Mouse (Mus musculus) adrenal gland, adult (tissue): Measurements from ENCODE around the gene Csmd2.

Experiments
- DNase-seq, 2 experiments: peaks; one replicate each; pipeline ENCODE4 v3.0.0; 2022 to 2023; ENCODE audit warnings: low spot score in 1 of 2; ENCODE audit not compliant: inconsistent age in 2 of 2

Gene Csmd2

DNA sequence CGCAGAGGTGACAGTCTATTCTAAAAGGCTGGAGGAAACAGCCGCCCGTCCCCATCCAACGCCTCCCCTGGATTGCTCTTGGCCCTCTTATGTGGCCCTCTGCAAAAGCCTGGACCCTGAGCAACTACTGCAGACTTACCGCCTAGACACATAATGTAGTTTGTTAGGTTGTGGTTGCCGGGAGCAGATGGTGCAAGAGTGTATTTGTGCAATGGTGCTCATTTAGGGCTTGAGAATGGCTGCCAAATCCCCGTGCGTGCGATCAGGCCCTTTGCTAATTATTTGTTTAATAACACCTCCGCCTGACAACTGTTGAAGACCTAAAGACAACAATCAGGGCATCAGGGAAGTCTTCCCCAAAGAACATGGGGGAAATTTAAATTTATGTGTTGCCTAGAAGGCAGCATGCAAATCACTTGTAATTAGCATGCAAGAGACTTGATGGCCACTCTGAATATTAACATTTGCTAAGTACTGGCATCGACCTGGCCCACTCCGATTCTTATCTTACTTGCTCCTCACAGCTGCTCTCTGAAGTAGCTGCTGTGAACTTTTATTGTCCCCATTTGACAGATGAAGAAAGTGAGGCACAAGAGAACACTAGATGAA is 147.5 kb downstream of the Csmd2 start:
- DNase-seq, result no peak

DNA sequence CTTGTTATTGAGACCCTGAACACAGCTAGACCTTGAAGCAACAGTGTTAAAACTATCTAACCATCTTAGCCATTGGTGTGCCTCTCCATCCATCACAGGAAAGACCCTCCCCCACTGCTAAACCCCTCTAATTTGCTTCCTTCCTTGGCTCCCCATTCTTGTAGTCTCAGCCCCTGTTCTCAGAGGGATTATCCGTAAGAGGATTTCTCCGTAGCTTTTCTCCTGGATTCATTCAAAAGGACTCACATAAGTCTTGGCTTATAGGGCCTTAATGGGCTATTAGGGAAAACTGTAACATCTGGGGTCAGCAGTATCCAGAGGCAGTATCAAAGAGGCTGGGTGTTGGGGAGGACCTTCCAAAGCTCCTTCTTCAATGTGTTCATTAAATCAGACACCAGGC is 152.3 kb downstream of the Csmd2 start:
- no peak for DNase-seq

DNA sequence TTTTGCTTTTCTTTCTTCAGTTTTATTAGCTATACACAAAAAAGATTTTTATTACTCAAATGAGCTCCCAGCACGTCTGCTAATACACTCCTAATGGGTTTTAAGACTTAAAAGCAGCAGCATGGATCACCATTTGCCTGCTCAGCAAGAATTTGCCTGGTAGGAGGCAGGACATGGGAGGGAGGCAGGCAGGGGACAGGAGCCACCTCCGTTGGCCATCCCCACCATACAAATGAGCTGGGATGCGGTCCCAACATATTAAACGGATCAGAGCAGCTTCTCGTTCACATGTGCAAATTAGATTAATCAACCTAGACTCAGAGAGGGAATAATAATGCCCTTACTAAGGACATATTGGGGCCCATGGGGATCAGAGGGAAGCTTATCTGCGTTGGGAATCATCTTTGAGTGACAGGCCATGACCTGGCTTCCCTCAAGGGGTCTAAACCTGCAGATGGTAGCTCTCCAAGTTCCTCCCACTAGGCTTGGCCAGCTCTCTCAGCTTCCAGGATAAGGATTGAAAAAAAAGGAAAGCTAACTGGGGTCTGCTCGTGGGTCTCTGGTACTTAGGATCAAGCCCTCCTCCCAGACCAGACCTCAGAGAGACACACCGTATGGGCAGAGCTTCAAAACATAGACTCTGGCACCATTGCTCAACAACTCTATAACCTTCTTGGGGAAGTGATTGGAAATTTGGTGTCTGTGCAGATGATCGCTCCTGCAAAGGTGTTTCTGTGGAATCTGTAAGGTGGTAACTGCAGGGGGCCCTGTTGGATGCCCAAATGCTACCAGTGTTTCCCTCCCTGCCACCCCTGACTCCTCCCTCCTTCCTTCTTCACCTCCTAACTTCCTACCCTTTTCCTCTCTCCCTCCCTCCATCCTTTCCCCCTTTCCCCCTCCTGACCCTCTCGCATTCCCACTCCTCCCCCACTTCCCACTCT is 153.8 kb downstream of the Csmd2 start:
- no peak for DNase-seq

DNA sequence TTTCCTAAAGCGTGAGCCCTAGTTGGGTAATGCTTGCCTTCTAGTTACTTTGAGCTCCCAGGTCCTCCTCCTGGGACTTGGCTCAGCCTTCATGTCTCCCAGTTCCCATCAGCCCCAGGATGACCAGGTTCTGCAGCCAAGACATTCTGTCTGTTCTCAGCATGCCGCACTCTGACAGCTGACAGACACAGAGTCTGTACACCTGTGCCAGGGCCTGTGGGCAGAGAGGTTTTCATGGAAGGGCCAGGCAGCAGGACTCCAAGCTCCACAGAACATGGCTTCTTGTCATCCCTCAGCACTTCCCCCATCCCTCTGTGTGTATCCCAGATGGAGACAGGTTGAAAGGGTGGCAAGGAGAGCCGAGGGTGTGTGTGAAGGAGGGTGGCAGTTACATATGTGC is 154.6 kb downstream of the Csmd2 start:
- no peak for DNase-seq

DNA sequence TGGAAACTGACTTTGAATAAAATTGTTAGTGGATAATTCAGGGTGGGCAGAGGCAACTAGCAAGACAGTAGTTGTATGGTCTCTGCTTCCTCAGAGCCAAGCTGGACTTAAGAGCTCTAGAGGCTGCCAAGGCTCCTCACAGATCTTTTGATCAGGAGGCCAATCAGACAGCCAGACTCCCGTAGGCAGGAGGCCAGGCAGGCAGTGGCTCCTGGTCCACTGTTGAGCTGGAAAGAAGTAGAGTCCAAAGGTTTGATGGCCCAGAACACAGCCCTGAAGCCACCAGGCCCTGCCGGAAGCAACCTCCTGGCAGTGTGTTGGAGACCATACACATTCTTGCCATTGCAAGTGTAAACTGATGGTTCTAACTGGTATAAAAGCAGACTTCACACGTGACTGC is 155.5 kb downstream of the Csmd2 start:
- no peak for DNase-seq

DNA sequence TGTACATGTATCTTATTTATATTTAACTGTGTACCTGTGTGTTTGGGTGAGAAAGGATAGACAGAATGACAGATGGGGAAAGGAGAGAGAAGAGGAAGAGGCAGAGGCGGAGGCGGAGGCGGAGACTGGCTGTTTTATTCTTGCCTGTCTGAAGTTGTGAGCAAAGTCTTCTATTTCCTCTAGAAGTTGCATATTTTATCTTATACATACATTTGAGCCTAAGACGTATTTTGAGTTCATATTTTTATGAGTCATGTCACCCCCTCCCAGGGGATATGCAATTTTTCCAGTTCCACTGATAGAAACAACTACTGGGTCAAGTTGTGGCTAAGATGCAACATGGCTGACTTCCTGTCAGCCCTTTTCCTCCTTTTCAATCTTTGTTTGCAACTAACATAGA is 161.9 kb downstream of the Csmd2 start:
- no peak for DNase-seq

DNA sequence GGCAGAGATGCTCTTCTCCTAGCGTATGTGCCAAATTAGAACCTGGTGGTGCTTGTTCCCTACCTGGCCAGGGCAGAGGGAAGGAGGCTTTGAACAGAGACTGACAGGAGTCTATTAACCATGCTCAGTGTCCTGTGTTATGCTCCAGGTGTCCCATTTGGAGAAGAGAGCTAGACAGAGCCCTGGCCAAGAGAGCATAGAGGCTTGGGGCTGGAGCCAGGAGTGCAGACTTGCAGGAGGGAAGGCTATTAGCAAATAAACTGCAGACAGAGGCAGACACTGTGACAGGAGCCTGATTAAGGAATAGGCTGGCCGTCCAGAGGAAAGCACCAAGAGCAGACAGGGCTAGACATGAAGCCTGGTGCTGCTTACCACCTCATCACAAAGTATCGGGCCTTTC is 164.4 kb downstream of the Csmd2 start:
- no peak for DNase-seq

DNA sequence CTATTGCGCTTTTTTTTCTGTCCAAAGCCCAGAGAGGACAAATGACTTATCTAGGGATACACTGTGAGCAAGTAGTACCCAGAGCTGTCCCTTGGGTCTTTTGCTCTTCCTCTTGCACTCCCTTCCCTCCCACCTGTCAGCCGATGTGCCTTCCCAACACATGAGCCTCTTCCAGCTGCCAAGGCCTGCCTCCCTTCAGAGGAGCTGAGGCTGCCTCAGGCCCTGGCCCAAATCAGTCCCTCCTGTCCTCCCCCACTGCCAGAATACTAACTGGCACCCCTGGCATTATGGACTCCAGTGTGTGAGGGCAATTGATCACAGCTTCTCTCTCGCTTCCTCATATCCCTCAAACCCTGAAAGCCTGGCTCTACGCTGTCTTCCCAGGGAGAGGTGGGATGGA is 165.5 kb downstream of the Csmd2 start:
- DNase-seq, result no peak

DNA sequence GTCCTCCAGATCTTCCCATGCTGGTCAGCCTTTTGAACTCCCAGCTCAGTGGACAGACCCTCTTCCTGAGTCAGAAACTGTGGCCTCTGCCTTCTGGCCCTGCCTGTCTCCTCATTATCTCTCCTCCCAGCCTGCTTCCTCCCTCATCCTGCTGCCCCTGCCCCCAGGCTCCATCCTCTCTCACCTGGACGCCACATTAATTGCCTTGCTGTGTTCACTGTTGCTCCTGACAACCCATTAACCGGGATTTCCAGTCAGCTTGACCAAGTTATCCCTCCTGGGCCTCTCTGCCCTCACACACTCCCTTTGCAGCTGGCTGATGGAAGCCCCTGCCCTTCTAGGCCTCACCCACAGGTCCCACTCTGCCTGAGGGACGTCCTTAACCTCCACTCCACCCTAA is 167.6 kb downstream of the Csmd2 start:
- no peak for DNase-seq

DNA sequence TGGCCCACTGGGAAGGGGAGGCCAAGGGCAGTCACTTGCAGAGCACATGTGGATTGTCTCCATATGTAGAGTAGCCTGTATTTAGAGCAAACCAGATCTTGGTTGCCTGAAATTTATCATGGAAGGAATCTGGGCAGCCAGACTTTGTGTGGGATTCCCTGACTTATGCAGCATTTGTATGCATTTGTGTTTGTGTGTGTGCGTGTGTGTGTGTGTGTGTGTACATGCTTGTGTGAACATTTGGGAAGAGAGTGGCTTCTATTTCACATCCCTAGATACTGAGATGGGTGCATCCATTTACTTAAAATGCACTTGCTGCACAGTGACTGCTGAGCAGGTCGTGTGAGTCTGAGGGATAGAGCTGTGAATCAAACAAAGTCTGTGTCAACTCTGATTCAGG is 173.0 kb downstream of the Csmd2 start:
- DNase-seq, result no peak

DNA sequence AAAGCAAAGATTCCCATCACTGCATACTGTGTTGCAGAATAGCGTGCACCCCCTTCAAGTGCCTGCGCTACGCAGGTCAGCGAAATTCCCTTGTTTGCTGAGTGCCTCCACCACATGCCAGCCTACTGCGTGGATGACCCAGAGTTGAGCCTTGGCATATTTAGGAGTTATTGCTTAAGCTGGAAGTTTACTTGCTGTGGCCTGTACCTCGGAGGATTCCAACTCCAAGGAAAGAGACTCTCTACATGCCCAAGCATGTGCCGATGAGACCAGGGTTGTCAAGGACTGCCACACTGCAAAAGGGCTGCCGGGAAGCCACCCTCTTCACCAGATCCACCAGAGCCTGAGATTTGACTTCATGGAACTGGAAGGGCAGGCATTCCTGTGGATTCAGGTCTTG is 182.5 kb downstream of the Csmd2 start:
- no peak for DNase-seq

DNA sequence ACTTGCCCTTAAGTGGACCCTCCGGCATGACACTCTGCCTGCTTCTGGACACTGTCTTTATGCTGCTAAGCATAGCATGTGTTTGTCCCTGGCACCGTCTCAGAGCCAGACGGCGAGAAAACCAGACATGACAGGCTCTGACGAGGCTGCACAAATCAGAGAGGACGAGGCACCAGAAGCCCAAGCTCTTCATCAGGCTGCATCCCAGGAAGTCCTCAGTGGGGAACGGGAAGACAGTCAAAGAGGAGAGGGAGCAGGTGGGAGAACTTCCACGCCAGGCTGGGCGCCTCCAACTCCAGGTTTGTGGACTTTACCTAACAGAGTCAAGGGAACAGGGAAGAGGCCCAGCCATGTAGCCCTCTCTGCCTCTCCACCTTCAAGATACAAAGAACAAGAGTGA is 183.6 kb downstream of the Csmd2 start:
- no peak for DNase-seq

DNA sequence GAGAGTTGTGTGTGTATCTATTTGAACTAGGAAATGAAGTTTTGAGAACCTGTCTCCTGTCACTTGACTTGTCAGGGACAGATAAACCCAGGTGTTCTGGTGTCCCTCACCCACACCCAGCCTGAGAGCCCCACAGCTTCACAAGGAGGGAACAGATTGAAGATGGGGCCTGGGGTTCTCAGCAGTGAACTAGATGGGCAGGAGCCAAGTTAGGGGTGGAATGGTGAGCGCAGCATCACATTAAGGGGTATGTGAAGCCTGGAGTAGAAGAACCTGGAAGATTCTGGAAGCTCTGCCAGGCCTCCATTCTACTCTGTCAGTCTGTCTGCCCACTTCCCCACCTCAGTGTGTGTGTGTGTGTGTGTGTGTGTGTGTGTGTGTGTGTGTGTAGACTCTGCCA is 184.0 kb downstream of the Csmd2 start:
- no peak for DNase-seq

DNA sequence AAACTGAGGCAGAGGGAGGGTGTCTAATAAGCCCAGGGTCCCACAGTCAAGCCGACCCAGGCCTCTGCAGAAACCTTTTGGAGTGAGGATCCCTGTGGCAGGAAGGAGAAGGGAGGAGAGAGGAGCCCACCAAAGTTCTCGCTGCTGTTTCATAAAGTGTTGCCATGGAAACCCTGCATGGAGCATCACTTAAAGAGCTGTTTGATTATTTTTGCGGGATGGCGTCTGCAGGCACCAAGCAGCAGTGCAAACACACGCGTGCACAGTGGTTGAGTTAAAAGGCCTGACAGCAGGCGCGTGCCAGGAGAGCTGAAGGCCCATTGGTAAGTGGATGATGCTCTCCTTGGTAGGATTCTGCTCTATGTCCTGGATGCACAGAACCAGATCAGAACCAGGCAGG is 191.3 kb downstream of the Csmd2 start:
- no peak for DNase-seq

DNA sequence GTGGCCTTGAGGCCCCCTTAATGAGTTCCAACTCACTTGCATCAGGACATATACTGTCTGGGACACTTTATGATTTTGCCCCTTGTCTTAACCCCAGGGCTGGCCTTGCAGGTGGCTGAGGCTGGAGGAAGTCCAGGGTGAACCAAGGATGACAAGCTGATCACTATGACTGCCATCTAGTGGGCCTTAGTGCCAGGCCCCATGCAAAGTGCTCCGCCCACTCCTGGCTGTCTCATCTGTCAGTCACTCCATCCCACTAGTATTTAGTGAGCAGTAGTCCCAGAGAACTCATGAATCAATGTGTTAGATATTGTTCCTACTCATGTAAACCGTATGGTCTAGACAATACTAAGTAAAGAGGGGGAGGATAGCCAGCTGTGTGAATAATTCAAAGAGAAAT is 191.9 kb downstream of the Csmd2 start:
- no peak for DNase-seq

DNA sequence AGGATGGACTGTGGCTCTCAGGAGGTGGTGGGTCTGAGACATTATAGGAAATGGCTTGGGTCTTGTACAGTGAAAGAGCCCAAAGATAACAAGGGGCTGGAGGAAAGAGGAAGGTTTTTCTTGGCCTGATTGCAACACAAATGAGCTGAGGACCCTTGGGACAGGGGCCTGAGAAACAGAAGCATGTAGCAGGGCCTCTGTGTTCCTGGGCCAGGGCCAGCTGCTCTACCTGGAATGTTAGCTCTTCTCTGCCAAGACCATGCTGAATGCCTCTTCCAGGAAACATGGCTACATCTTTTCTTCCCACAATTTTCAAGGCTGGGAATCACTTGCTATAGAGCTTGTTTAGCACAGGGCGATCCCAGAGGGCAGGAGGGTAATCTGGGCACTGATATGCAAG is 197.1 kb downstream of the Csmd2 start:
- DNase-seq, result no peak

DNA sequence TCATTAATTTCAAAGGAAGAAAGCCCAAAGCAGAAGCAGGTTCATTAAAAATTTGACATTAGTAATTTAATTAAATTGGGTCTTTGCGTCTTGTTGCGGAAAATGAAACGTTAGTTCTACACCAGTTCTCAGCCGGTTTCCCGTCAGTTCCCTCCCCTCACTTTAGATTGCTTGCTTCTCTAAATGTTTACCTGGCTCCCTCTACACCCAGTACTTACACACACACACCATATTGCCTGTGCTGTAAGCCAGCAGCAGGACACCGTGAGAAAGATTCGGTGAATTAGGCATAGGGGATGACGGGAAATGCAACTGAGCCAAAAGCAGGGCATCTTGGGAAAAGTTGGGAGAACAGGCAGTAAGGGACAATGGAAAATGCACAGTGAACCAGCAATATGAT is 206.8 kb downstream of the Csmd2 start:
- no peak for DNase-seq

DNA sequence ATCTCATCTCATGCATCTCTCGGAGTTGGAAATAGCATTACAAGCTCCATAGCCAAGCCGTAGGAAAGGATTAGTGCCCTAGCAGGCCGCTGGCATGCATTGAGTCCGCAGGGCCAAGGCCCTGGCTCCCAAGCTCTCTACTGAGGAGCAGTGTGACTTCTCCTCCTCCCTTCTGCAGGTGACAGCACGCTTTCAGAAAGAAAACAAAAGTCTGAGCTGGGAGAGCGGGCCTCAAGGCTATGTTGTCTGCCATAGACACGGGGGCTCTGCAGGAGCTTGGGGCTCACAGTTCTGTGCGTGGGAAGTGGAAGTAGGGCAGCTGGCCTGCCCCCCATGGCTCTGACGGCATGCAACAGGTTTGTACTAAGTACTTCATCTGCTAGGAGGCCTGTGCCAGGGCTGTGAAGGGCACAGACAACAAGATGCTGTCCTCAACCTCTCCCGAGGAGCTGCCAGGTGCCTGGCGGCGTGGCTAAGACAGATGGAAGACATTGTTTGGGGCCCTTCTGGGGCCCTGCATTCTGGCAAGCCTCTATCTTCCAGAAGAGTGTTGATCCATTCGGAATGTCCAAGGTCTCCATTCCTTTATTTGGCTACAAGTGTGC is 230.4 kb downstream of the Csmd2 start:
- no peak for DNase-seq

DNA sequence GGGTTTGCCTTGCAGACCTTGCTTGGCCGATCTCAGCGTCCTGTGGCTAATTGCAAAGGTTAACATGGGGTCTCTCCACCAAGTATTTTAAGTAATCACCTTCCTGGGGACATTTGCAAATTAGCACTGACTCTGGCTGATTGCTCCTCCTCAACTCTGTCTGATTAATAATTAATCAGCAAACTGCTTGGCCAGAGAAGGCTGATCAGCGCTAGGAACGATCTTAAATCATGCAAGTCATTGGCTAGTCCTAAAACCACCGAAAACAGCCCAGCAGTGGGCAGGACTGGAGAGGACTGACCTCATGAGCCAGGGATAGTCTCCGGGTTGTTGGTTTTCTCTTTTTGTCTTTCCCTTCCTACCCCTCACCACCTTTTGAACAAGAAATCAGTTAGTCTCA is 236.8 kb downstream of the Csmd2 start:
- DNase-seq, result no peak

DNA sequence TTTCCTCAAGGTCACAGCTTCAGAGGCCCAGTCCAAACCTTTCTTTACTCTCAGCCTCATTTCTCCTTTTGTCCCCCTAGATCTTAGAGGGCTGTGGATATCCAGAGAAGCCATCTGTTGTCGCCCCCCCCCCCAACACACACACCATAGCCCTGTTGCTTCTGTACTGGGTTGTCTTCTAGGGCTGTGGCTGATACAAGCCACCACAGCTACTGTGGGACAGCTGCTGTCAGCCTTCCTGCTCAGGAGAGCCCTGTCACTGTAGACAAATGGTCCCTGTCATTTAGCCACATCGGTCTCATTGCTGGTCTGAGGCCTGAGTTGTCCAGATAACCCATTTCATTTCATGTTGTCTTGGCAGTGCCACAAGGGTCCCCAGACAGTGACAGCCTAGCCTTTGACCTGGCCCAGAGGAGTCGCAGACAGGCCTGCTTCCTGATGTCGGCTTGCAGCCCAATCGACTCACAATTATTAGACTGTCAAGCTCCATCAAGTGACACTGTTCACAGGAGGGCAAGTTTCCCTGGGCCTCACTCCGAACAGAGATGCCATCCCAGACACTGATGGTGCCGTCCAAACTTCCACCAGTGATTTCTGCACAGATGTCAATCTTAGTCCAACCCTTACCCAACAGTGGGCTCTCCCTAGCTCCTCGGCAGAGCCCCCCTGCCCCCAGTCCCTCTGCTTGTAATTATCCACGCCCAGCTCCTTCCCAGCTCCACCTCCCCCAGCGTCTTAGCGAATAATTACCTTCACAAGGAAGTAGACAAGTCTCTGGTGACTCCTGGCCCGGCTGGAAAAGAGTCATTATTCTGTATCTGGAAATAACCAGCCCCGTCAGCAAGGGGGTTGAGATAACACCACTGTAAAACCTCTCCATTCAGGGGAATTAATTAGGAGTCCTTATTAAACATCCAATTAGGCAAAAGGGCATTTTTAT is 240.0 kb downstream of the Csmd2 start:
- no peak for DNase-seq

DNA sequence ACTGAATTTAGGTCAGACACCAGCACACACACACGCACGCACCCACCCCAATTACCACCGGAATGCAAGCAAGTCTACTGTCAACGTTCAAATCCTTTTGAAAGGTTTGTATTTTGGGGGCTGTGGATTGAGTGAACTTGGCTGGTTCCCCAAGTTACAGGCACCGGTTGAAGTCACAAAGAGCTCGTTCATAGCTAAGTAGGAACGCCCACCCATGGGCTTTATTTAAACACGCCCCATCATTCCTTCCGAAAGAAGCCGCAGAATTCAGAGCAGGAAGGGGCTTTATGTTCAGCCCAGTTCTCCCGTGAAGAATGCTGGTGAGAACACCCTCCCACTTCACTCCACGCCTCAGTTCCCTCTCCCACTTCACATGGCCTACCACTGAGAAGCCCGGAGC is 245.8 kb downstream of the Csmd2 start:
- DNase-seq, result no peak
